Mouse (Mus musculus) G1E (cell line): ENCODE data around the gene Cenpb.

Experiments
- CTCF ChIP-seq: IDR thresholded peaks from 2 replicates; pipeline ENCODE4 v1.5.1; 2012; ENCODE audit warnings: low read depth, low read length, inconsistent platforms, mixed read lengths
- GATA1 ChIP-seq: IDR thresholded peaks from 2 replicates; pipeline ENCODE4 v1.6.1; 2012; ENCODE audit warnings: borderline replicate concordance, low read length, inconsistent platforms, mixed read lengths
- POLR2AphosphoS5 ChIP-seq: IDR thresholded peaks from 2 replicates; pipeline ENCODE4 v1.6.1; 2012; ENCODE audit warnings: low read depth, low read length, inconsistent platforms; ENCODE audit not compliant: insufficient replicate concordance
- TAL1 ChIP-seq: conservative IDR thresholded peaks from 2 replicates; pipeline ENCODE4 v1.6.1; 2012; ENCODE audit warnings: low read depth, low read length, inconsistent platforms, mixed read lengths

DNA sequence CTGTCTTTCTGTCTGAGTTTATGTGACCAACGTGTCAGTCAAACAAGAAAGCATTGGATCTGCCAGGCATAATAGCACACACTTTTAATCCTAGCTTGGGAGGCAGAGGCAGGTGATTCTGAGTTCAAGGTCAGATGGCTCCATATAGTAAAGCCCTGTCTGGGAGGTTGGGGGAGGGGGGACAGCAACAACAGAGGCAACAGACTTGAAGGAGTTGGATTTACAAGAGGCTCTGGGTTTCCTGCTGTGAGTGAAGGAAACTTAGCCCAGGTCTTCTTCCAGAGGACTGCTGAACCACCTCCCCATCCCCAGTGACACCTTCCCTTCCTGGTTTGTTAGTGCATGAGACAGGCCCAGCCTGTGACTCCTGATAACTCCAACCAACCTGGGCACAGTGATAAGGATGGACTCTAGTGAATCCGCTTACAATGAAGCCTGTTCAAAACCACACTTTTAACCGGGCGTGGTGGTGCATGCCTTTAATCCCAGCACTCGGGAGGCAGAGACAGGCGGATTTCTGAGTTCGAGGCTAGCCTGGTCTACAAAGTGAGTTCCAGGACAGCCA lies 27.6 kb downstream of the Cenpb start:
- TF ChIP-seq CTCF = no peak
- TF ChIP-seq GATA1 = no peak
- TF ChIP-seq TAL1 = 0 out of 2 replicates have a peak, but pooled peaks have one; percentile 24
- TF ChIP-seq POLR2AphosphoS5 = no peak
